Mouse (Mus musculus): ENCODE measurements around the gene Gm42957. TPM values are rescaled to one million over a fixed set of nuclear protein-coding genes. Genes with fewer than 3 reads are reported as not detected.

Gene Gm42957
- polyA plus RNA-seq, 1 experiment from 2014 or later, result 0.14 TPM

DNA sequence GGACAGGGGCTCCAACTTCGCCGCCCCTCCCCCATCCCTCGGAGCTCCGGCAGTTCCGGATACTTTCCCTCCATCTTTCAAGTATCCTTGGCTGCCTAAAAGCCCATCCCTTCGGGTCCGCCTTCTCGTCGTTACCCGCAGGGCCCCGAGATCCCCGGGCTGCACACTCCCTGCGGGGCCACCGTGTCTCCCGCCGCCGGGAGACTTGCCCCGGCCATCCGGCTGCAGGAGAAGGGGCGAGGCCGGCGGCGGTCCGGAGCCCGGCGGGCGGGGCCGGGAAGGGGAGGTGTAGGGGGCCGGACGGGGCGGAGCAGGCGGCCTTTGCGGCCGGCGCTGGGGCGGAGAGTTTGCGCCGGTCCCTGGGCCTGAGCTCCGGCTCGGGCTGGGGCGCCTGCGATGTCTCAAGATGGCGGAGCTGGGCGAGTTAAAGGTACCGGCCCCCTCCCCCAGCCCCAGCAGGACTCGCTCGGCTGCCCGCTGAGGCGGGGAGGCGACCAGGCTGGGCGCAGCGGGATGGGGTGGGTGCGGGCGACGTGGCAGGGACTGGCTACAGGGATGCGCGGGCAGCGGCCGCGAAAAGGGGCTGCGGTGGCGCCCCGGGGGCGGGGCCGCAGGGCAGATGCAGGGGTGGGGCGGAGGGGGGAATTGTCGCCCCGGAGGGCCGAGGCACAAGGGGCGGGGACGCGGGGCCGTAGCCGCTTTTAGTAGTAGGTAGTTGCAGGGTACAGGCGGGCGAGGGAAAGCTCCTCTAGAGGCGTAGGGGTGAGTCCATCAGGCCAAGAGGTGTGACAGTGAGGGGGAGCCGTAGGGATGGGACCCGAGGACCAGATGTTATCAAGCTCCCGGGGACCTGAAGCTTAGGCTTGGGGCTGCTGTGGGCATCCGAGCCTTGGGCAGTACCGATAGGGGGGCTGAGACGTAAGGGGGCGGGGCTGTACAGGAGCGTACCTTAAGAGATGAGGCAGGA, 61.8 kb downstream of the Gm42957 start:
- peak overlapping the region; percentile 82 for H3K9ac ChIP-seq
- H3K36me3 ChIP-seq, result peaks cover 22% of the 10 kb centered on the region
- under 1% methylated on average over 85 of the region's 85 CpGs for WGBS
- peak; percentile 95 for ATAC-seq (ENCODE audit: borderline replicate concordance, extremely low read depth, low FRiP score, low TSS enrichment)
- H3K4me2 ChIP-seq, result peak overlapping the region; percentile 89
- peak overlapping the region; percentile 93 for H3K27ac ChIP-seq
- no peaks in the 10 kb centered on the region for H3K27me3 ChIP-seq
- no peaks in the 10 kb centered on the region for H3K9me3 ChIP-seq
- peaks cover 20% of the 10 kb centered on the region for H3K4me1 ChIP-seq
- peak overlapping the region; percentile 88 for H3K4me3 ChIP-seq

DNA sequence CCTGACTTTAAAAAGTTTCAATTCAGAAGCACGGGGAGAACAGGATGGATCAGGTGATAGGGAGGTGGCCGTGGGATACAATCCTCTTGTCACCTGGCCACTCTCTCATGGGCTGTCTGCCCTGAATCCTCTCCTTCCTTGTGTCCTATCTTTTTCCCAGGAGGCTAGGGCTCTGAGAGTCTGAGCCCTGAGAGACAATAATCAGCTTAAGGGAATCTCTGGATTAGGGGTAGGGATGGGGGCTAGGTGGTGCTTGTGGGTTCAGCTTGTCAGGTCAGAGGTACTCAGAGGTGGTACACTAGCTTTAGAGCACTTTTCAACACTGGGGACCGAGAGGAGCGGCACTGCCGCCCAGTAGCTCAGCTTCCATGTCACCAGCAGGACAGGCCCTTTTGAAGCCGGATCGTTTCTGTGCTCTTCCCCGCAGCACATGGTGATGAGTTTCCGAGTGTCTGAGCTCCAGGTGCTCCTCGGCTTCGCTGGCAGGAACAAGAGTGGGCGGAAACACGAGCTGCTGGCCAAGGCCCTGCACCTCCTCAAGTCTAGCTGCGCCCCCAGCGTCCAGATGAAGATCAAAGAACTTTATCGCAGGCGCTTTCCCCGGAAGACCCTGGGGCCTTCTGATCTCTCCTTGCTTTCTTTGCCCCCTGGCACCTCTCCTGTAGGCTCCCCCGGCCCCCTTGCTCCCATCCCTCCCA, 63.9 kb downstream of the Gm42957 start:
- Histone ChIP-seq H3K9me3 (no peaks in the 10 kb centered on the region), H3K4me3 (no peak overlapping the region), H3K4me1 (peaks cover 15% of the 10 kb centered on the region), H3K36me3 (peaks cover 40% of the 10 kb centered on the region), H3K9ac (no peak overlapping the region), H3K4me2 (no peak overlapping the region), H3K27ac (no peak overlapping the region), H3K27me3 (no peaks in the 10 kb centered on the region)
- 46% methylated on average over 19 of the region's 19 CpGs for WGBS
- no peak for ATAC-seq (ENCODE audit: borderline replicate concordance, extremely low read depth, low FRiP score, low TSS enrichment)

DNA sequence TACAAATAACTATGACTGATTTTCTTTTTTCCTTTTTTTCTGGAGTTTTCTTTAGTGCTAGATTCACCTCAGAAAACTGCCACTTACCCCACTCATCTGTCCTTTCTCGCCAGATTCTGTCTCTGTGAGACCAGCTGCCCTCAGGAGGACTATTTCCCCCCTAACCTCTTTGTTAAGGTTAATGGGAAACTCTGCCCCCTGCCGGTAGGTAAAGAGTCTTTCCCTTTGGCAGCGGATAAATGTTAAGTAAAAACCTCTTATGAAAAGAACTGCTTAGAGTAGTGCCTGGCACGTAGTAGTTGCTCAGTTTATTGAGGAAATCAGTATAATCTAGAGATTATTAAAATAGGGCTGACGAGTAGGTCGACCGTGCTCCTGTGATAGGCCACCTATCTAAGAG, 65.1 kb downstream of the Gm42957 start:
- Histone ChIP-seq H3K9ac (no peak overlapping the region), H3K27ac (no peak overlapping the region), H3K9me3 (no peaks in the 10 kb centered on the region), H3K4me1 (peaks cover 15% of the 10 kb centered on the region), H3K27me3 (no peaks in the 10 kb centered on the region), H3K4me3 (no peak overlapping the region), H3K36me3 (peaks cover 50% of the 10 kb centered on the region), H3K4me2 (no peak overlapping the region)
- ATAC-seq (ENCODE audit: borderline replicate concordance, extremely low read depth, low FRiP score, low TSS enrichment), result no peak
- WGBS, result 56% methylated on average over 7 of the region's 7 CpGs

DNA sequence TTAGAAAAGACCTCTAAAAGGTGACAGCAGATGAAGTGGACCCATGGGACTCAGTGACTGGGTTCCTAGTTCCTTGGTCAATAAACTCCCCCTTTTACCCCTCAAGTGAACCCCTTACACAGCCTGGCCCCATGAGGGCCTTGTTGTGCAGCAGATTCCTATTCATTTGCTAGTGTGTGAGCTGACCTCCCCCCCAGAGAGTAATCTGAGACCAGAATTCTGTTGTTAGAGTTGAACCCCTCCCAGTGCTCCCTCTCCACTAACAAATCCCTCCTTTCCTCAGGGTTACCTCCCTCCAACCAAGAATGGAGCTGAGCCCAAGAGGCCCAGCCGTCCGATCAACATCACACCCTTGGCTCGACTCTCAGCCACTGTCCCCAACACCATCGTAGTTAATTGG, 65.7 kb downstream of the Gm42957 start:
- Histone ChIP-seq H3K36me3 (peaks cover 50% of the 10 kb centered on the region), H3K4me2 (no peak overlapping the region), H3K27me3 (no peaks in the 10 kb centered on the region), H3K27ac (no peak overlapping the region), H3K4me3 (no peak overlapping the region), H3K4me1 (peaks cover 10% of the 10 kb centered on the region), H3K9me3 (no peaks in the 10 kb centered on the region), H3K9ac (no peak overlapping the region)
- 83% methylated on average over 4 of the region's 4 CpGs for WGBS
- no peak for ATAC-seq (ENCODE audit: borderline replicate concordance, extremely low read depth, low FRiP score, low TSS enrichment)

Other genes with a start within 250 kb of the Gm42957 start
- gene BC107364, start 183.2 kb upstream of the Gm42957 start, polyA plus RNA-seq (2015; fragmentation: Nextera tagmentation; extraction: Ambion mirVana), result 0.14 TPM in 1 of 2 replicates, not detected in the other
- gene Hfe2, start 110.3 kb upstream of the Gm42957 start, polyA plus RNA-seq (2015; fragmentation: Nextera tagmentation; extraction: Ambion mirVana), result 0.55 and 0.57 TPM in 2 replicates
- gene Txnip, start 77.5 kb upstream of the Gm42957 start, polyA plus RNA-seq (2015; fragmentation: Nextera tagmentation; extraction: Ambion mirVana), result 129 and 141 TPM in 2 replicates
- gene Gm16253, start 58.5 kb upstream of the Gm42957 start, polyA plus RNA-seq (2015; fragmentation: Nextera tagmentation; extraction: Ambion mirVana), result 1.1 and 1.3 TPM in 2 replicates
- gene Polr3gl, start 41.3 kb upstream of the Gm42957 start, polyA plus RNA-seq (2015; fragmentation: Nextera tagmentation; extraction: Ambion mirVana), result 38.3 and 39.8 TPM in 2 replicates
- gene Ankrd34a, start 38.8 kb upstream of the Gm42957 start, polyA plus RNA-seq (2015; fragmentation: Nextera tagmentation; extraction: Ambion mirVana), result 1.8 and 2.2 TPM in 2 replicates
- 6.9 and 7.9 TPM in 2 replicates for gene Lix1l, start 34.3 kb upstream of the Gm42957 start, polyA plus RNA-seq (2015; fragmentation: Nextera tagmentation; extraction: Ambion mirVana)
- gene Rbm8a, start 5.5 kb upstream of the Gm42957 start, polyA plus RNA-seq (2015; fragmentation: Nextera tagmentation; extraction: Ambion mirVana), result 127 and 128 TPM in 2 replicates
- gene Pex11b, start 98 bp upstream of the Gm42957 start, polyA plus RNA-seq (2015; fragmentation: Nextera tagmentation; extraction: Ambion mirVana), result 56.2 and 58.3 TPM in 2 replicates
- gene Itga10, start 10.1 kb downstream of the Gm42957 start, polyA plus RNA-seq (2015; fragmentation: Nextera tagmentation; extraction: Ambion mirVana), result 0.99 and 1.00 TPM in 2 replicates
- gene Ankrd35, start 34.7 kb downstream of the Gm42957 start, polyA plus RNA-seq (2015; fragmentation: Nextera tagmentation; extraction: Ambion mirVana), result 0.24 and 0.52 TPM in 2 replicates
- 49.0 and 52.1 TPM in 2 replicates for gene Pias3, start 60.9 kb downstream of the Gm42957 start, polyA plus RNA-seq (2015; fragmentation: Nextera tagmentation; extraction: Ambion mirVana)
- gene Nudt17, start 73.1 kb downstream of the Gm42957 start, polyA plus RNA-seq (2015; fragmentation: Nextera tagmentation; extraction: Ambion mirVana), result 7.7 and 8.5 TPM in 2 replicates
- 34.9 and 38.2 TPM in 2 replicates for gene Polr3c, start 92.2 kb downstream of the Gm42957 start, polyA plus RNA-seq (2015; fragmentation: Nextera tagmentation; extraction: Ambion mirVana)
- gene Rnf115, start 92.2 kb downstream of the Gm42957 start, polyA plus RNA-seq (2015; fragmentation: Nextera tagmentation; extraction: Ambion mirVana), result 50.7 and 52.3 TPM in 2 replicates
- 0.14 and 0.42 TPM in 2 replicates for gene Pdzk1, start 193.8 kb downstream of the Gm42957 start, polyA plus RNA-seq (2015; fragmentation: Nextera tagmentation; extraction: Ambion mirVana)
- 0.15 and 1.6 TPM in 2 replicates for gene Cd160, start 193.9 kb downstream of the Gm42957 start, polyA plus RNA-seq (2015; fragmentation: Nextera tagmentation; extraction: Ambion mirVana)

All from lung, embryonic 15.5 days (tissue).